Mouse (Mus musculus) retina, postnatal 7 days (tissue): ENCODE data around the gene Pkmyt1.

Experiments
- DNase-seq: peaks from one replicate; pipeline ENCODE4 v3.0.0-alpha.2; 2012; ENCODE audit warnings: low read depth, low spot score

Pkmyt1 gene

DNA sequence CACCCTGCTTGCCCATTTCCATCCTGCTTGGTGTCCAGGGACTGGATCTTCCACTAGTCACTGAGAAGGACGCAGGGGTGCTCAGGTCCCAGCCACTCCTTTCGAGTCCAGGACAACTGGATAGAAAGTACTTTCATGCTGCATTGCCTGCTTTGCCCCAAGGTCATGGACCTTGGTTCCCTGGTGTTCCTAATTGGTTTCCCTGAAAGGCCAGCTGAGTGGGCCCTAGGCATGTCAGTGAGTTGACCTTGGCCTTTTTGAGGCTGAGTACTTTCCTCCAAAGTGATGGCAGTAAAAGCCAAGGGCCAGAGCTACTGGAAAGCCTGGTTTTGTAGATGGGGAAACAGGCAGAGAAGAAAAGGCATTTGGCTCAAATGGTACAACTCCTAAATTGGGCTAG, 4.2 kb upstream of the Pkmyt1 start:
- no peak for DNase-seq

DNA sequence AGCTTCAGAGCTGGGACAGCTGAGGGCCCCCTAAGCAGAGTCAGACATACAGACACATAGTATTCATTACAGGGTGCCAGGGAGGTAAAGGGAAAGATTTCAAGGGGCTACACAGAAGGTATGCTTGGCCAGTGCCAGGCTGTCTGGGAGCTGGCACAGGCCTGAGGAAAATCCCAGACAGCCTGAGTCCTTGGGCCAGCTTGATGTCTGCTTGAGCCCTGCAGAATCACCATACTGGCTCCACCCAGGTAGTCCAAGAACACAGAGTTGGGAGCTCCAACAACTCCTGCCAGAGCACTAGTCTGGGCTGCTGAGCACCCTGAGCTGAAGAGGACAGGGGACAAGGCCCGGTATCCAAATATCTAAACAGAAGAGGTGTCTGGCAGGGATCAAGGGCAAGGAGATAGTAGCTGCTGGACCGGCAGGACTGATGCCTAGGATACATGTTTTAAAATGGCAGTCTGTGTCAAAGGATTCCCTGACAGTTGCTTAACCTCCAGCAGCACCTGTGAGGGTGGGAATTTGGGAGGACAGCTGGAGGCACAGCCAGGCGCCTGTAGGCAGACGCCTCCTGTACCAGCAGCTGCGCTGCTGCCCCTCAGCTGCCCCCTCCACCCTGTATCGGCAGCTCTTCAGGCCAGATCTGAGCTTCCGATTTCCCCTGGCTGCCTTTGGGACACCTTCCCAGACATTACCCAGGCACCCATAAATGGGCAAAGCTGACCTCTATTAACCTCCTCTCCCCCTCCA, 3.6 kb upstream of the Pkmyt1 start, which contains the start of gene 1520401A03Rik:
Gene 1520401A03Rik, minus strand, starts transcription at position 408 of the 750 bp plus-strand sequence.
- DNase-seq = no peak

DNA sequence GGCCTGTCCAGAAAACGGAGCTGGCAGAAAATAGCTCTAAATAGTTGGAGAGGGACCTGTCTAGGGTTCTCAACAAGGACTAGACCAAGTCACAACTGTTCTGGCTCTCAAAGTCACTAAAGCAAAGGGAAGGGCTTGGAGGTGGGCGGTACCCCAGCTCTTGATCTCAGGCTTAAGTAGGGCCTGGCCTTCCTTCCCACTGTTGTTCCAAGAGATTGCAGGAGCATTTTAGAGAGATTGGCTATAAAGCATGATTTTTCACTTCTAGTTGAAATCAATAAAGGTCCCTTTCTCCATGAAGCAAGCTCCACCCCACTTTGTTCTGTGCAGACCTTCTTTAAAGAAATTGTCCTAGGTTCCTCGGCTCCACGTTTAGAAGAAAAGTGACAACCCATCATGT, 659 bp upstream of the Pkmyt1 start:
- DNase-seq = no peak

DNA sequence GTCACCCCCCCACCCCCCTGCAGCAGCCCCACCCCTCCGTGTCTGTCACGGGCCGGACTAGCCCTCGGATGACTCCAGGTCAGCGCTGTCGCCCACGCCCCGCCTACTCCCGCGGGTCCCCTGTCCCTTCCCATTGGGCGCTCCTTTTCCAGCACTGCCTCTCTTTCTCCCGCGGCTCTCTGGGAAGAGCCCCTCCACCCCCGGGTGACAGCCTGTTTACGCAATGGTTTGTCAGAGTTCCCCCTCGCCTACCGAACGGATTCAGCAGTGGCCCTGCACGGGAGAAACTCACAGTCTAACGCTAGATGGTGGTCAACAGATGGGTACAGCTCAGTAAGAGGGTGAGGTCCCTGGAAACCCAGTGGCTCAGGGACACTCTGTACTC, 614 bp downstream of the Pkmyt1 start:
- peak; percentile 57 for DNase-seq

DNA sequence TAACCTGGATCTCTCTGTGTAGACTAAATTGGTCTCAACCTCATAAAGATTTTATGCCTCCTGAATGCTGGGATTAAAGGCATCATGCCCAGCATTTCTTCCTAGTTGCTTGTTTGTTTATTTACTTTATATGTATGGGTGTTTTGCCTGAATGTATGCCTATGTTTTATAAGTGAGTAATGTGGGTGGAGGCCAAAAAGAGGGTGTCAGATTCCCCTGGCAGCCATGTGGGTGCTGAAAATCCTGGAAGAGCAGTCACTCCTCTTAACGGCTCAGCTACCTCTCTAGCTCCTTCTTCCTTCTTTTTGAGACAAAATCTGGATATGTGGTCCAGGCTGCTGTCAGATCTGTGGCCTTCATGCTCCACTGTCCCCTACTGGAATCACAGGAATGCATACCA, 4.3 kb downstream of the Pkmyt1 start:
- DNase-seq = no peak

DNA sequence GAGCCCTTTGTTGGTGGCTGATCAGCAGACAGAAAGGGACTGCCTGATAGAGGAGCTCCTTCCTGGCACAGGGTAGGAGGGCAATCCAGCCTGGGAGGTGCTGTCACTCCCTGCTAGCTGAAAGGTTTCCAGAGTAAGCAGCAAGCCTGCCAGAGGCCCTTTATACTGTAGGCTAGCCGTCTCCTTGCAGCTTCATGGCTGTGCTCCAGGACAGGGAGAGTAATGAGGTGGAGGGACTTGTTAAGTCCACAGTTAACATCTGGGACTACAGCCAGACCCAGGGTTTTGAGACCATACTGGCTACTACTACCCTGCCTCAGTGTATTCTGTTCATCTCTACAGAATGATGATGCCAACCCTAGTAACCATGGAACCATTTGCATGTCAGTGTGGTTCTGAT, 8.2 kb downstream of the Pkmyt1 start:
- no peak for DNase-seq

DNA sequence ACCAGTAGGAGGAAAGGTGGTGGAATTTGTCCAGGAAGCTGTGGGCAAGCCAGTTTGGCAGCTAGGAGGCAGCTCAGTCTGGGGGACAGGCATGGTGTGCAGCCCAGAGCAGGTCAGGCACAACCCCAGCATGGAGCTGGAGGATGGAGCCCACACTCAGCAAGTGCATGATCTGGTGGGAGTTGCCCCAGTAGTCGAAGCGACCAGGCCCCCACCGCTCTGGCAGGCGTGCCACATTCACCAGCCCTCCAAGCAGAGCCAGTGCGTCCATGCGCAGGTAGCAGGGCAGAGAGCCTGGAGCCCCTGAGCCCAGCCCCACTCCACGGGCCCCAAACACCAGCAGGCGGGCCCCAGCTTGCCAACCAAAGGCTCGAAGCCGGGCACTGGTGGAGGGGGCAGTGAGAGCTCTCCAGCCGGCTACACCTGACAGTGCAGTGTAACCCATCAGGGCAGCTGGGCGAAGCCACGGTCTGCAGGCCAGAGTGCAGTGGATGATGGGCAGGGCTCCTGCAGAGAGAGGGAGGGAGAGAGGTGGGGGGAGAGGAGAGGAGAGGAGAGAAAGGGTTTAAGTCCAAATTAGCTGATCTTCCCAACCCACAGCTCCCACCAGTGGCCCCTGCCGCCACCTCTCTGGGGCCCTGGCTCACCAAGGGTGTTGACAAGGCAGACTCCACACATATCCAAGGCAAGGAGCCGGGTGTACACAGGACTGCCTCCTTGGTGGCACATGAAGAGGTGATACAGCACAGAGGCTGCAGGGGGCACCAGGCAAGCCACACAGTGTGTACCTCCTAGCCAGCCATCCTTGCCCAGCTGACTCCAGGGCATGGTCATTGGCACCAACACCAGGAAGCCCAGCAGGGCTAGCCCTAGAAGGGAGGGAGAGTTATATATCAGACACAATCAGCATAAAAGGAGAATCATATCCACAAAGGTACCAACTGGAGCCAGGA, 11.6 kb downstream of the Pkmyt1 start:
- no peak for DNase-seq

DNA sequence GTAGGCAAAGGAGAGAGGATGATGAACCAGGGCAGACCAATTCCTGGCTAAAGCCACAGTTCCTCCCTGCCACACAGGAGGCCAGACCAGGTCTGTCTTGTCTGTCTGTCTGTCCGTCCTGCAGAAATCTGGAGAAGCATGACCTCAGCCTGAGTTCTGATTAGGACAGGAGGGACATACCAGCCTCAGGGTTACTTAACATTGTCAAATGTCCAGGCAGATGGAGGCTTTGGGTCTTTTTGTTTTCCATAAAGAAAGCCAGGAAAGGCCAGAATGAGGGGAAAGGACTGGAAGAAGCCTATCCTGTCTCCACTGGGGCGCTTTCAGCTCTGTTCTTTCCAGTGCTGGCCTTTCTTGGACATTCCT, 12.7 kb downstream of the Pkmyt1 start:
- no peak for DNase-seq

DNA sequence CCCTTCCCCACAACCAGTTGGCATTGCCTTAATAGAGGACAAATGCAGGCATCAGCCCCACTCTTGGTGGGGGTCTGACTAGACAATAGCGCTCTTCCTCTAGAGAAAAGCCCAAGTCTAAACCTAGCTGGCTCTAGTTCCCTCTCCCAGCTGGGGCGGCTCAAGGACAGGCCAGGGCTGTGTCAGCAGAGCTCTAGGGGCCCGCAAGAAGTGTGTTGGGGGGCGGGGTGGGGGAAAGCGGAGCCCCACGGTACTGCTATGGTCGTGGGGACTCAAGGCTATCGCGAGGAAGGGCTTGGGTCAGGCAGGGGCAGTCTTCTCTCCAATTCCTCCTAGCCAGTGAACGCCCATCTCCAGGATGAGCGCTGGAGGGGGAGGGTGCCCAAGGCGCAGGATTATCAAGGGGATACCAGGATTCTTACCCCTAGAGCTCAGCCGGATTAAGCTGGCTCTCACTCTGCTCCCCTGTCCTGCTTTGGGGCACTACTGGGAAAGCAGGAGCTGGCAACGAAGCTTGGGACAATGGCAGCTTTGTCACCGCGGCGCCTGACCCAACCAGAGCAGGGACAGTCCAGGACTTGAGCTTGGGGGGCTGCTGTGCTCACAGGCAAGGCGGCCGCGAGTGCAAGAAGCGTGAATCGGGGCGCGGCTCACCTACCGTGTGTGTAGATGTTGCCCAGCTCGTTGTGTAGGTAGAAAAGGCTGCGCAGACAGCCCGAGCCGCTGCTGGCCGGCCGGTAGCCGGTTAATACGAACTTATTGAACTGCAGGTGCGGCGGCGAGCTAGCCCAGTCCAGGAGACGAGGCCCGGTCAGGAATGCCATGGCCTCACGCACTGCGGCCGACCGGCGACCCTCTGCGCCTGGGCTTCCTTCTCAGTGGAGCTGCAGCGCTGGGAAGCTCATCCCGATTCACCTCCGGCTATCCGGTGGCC, 13.3 kb downstream of the Pkmyt1 start:
- peak; percentile 83 for DNase-seq

DNA sequence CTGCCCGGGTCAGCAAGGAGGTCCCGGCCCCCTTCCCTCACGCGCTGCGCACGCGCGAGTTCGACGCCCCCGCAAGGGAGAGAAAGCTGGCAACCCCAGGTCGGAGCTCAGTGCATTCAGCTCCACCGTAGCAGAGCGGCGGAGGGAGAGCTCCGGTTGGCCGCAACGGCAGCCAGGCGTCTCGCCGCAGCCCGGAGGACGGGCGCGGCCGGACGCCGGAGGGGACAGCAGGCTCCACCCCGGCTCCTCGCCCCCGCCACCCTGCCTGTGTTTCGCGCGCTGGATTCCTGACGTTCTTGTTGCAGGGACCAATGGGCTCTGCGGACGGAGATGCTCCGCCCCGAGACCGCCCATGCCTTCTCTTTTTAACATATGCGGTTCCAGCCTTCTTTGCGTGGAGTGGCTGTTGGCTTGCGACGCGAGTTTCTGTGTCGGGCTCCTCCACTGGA, 14.0 kb downstream of the Pkmyt1 start:
- peak; percentile 81 for DNase-seq

DNA sequence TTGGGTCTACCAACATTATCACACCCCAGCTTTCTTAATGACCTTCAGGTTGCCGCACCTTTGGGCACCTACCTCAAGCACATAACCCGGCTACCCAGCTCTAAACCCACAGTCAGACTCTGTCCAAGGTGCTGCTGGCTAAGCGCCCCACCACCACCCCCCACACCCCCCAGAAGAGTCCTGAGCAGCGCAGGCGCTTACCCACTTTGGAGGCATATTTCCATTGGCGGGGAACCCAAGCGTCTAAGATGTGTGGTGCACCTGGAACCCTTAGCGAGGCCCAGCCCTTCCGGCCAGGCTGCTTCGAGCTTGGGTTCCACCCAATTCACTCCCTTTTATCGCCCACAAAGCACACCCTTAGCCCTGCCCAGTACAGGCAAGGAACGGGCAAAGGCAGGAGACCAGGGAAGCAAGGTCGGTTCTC, 14.5 kb downstream of the Pkmyt1 start, which contains the start of gene Paqr4:
Gene Paqr4, minus strand, starts transcription at position 270 of the 424 bp plus-strand sequence.
- no peak for DNase-seq

DNA sequence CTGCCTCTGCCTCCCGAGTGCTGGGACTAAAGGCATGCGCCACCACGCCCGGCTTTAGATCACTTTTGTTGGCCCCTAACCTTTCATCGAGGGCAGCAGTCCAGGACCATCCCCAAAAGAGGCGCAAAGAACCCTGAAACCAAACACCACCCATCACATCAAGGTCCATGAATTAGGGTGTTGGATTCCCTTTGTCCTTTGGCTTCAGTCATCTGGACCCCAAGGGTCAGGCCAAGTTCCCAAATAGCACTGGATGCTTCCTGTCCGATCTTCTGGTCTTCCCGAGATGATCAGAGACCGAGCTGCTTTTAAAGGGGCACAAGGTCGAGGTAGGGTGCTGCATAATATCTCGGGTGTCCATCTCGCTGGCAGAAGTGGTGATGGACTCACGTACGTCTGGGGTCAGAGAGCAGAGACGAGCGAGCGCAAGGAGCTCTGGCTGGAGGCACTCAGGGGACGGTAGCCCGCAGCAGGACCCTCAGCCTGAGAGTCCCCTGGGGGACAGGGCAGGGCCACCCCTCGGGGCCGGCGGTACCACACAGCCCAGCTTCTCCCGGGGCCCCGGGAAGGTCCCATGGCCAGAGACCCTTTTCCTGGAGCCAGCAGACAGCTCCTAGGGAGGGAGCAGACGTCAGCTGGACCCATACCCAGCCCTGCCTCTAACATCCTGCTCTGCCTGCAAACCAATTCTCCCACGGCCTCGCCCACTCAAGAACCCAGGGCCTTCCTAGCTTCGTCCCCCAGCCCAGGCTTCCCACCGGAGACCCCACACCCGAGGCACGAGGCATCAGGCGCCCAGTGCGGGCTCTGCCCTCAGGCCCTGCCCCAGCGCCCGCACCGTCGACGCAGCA, 15.4 kb downstream of the Pkmyt1 start:
- no peak for DNase-seq

DNA sequence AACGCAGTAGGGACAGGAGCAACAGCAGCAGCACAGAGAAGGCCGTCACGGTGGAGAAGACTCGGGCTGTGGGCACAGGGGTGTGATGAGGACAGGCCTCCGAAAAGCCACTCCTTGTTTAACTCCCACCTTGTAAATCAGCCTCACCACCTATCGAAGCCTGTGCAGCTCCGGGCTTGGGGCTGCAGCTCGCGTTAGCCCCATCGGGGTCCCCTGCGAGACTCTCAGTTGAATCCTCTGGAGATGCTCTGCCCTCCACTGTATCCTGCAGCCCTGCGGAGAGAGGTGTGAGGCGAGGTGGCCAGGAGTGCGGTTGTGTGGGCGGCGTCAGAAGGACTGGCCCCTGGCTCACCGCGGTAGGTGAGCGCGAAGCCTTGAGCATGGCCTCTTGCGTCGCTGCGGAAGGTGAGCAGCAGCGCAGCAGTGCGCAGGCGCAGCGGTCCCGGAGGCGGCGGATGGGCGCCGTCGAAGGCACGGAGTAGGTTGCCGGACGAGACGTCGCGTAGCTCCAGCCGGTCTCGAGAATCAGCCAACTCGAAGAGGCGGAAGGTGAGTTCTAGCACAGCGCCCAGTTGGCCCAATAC, 16.2 kb downstream of the Pkmyt1 start:
- DNase-seq = no peak

DNA sequence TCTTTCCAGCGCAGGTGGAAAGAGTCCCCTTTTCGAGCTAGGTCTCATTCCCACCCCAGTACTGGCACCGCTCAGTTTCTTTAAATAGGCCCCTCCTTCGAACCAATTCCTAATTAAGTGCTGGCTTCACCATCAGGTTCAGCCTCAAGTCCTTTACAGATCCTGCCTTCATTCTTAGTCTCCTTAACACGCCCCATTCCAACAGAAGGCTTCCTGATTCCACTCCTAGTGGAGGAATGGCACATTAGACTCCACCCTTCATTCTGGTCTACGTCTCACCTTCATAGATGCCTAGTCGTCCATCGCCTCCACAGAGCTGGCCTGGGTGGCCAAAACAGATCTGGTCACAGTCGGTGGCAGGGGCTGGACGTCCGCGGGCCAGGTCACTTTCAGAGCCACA, 16.8 kb downstream of the Pkmyt1 start:
- DNase-seq = no peak

DNA sequence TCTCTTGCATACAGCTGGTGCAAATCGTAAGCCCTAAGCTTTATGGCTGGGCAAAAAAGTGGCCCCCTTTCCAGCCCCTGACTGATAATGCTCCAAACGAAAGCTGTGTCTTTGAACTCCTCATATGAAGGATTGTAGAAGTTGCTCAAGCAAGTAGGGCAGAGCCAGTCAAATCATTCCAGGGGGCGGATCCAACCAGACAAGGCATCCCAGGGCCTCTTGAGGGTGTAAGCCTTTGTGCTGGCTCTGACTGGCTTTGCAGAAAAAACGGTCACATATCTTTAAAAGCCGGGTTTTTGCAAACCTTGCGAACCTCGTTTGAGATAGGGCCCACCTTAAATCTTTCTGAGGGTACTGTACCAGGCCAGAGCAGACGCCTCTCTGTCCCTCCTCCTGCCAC, 17.9 kb downstream of the Pkmyt1 start:
- DNase-seq = no peak

DNA sequence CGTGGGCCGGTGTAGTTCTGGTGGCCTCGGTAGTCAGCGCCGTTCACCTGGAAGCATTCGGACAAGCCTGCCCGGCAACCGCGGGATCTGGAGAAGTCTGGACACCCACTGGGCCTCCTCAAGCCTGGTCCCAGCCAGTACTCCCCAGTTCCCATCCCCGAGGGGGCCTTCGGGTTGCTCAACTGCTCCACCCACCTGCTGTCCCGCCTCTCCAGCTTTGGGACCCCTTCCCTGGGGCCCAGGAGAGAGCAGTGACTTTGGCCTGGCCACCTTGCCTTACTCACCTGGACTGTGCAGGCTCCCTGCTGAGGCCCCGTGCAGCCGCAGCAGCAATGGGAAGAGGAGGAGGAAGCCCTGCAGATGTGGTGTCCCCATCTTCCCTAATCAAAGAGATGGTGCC, 18.5 kb downstream of the Pkmyt1 start:
- no peak for DNase-seq

DNA sequence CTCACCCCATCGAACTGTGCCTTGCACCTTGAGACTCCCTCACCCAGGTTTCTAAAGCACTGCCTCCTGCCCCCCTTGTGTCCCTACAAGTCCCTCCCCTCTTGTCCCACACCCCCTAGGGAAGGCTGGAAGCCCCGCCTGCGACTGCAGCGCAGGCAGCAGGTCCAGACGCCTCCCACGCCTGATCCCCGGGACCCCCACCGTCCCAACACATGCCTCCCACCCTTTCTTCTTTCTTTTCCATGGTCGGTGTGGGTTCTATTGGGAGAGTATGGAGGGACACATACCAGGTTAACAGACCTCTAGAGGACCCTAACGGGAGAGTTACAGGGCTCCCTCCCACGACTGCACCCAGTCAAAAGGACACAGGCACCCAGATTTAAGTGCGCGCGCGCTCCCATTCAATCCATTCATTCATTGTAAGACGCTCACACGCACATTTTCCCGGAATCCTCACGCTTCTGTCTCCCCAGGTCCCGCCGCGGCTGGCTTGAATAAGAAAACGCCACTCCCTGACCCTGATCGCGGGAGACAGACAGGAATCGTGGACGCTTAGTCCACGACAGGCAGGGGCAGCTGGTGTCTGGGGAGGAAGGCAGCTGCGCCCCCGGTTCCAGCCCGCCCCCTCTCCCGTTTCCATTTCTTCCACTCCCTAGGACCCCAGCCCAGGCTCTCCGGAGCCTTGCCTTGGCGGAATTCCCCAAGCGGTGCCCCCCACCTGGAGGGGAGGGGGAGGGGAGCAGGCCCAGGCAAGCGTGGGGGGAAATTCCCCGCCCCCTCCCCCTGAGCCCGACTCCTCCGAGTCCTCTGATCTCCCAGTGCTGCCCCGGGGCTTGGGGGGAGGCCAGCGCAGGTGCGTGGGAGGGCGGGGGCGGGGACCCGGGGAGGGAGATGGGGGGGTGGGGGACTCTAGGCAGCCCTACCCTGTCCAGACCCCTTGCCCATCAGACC, 19.4 kb downstream of the Pkmyt1 start, which contains the start of gene Kremen2:
Gene Kremen2, minus strand, starts transcription at position 533 of the 951 bp plus-strand sequence.
- DNase-seq = no peak

DNA sequence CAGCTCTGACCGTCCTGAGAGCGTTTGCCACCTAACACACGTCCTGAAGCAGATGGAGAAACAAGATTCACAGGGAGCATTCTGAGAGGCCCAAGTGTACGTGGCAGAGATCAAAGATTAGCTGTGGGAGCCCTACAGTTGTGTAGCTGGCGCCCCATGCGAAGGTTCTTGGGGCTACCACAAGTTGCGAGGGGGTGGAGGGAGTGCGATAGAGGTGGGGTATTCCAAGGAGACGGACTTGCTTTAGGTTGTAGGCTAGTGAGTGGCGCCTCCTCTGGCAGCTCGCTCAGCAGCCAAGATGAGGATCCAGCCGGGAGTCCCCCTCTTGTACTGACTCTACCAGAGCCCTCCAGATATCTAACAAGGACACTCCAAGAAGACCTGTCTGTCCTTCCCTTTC, 20.2 kb downstream of the Pkmyt1 start:
- DNase-seq = no peak

DNA sequence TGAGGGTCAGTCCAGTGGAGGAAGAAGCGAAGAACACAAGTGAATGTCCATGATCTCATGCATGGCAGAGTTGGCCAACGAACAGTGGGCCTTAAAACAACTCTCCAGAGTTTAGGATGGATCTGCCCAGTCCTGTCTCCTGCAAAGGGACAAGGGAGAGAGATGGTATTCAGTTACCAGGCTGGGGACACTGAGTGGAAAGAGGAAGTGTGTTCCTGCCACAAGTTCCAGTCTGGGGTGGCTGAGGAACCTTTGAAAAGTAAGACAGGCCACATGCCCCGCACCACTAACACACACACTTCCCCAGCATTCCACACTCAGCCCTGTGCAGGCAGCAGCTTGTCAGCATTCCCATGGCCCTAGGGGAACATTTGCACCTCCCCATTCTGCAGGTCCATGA, 20.6 kb downstream of the Pkmyt1 start:
- no peak for DNase-seq
